Mouse (Mus musculus): Measurements from ENCODE around the gene Ip6k2. TPM values are rescaled to one million over a fixed set of nuclear protein-coding genes. Genes with fewer than 3 reads are reported as not detected.

The Ip6k2 gene
- polyA plus RNA-seq, 2 experiments, result 11.7 to 29.2 TPM

GRCm38 (mm10) chr9:108786494-108786893, 2.9 kb downstream of the Ip6k2 start:
- no peak overlapping the region for H3K27ac ChIP-seq
- H3K4me1 ChIP-seq (replicated peaks; ENCODE audit: control insufficient read depth in 2 of 2, insufficient read depth in 2 of 2, low read length in 1 of 2), result peaks cover 12 to 29% of the 10 kb centered on the region in 2 experiments
- H3K4me3 ChIP-seq (ENCODE audit: insufficient read depth in 1 of 2, low read depth in 2 of 2, low read length in 2 of 2), result no peak overlapping the region
- peaks cover 4% of the 10 kb centered on the region for H3K36me3 ChIP-seq (replicated peaks; ENCODE audit: control insufficient read depth, insufficient read depth, low read depth)
- H3K4me2 ChIP-seq (ENCODE audit: low read depth), result no peak overlapping the region
- WGBS (ENCODE audit: insufficient replicate concordance), result 80% methylated on average over 1 of the region's 1 CpGs
- ATAC-seq (ENCODE audit: insufficient read depth) (no peak), DNase-seq (ENCODE audit: low read depth in 3 of 3, low spot score in 3 of 3) (no peak)
- no peaks in the 10 kb centered on the region for H3K27me3 ChIP-seq (ENCODE audit: control insufficient read depth, insufficient read depth, low read length)
- H3K9me3 ChIP-seq (ENCODE audit: control insufficient read depth, low read length), result no peaks in the 10 kb centered on the region
- H3K9ac ChIP-seq (replicated peaks), result no peak overlapping the region
- TF ChIP-seq EP300 (IDR thresholded peaks at IDR 0.05; ENCODE audit: low read depth), result no peak
- TF ChIP-seq CTCF (IDR thresholded peaks at IDR 0.05; ENCODE audit: low read depth), result no peak

DNA sequence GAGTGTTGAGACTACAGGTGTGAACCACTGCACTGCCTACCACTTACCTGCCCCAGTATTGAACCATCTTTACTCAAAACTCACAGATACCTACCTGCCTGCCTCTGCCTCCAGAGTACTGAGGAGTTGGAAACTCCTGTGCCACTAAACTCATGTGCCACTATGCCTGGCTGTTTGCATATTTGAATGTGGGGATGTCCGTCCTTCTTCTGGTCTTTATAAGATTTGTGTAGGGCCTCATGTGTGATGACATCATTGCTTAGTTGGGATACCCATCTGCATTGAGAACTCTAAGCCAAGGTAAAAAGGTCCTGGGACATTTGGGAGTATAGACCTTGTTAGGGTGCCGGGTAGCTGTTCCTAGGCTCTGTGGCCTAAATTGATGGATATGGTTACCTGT, 3.5 kb downstream of the Ip6k2 start:
- Histone ChIP-seq H3K36me3 (replicated peaks; ENCODE audit: control insufficient read depth, insufficient read depth, low read depth) (peaks cover 4% of the 10 kb centered on the region), H3K27ac (no peak overlapping the region), H3K4me1 (replicated peaks; ENCODE audit: control insufficient read depth in 2 of 2, insufficient read depth in 2 of 2, low read length in 1 of 2) (peaks cover 18 to 35% of the 10 kb centered on the region in 2 experiments), H3K4me3 (ENCODE audit: insufficient read depth in 1 of 2, low read depth in 2 of 2, low read length in 2 of 2) (no peak overlapping the region), H3K9ac (replicated peaks) (no peak overlapping the region), H3K9me3 (ENCODE audit: control insufficient read depth, low read length) (no peaks in the 10 kb centered on the region), H3K27me3 (ENCODE audit: control insufficient read depth, insufficient read depth, low read length) (no peaks in the 10 kb centered on the region), H3K4me2 (ENCODE audit: low read depth) (no peak overlapping the region)
- no peak for TF ChIP-seq CTCF (IDR thresholded peaks at IDR 0.05; ENCODE audit: low read depth)
- TF ChIP-seq EP300 (IDR thresholded peaks at IDR 0.05; ENCODE audit: low read depth), result no peak
- WGBS (ENCODE audit: insufficient replicate concordance), result 85% methylated on average over 2 of the region's 2 CpGs
- DNase-seq (ENCODE audit: low read depth in 3 of 3, low spot score in 3 of 3), result no peak
- no peak for ATAC-seq (ENCODE audit: insufficient read depth)

- ATAC-seq (ENCODE audit: insufficient read depth), result no peak
- H3K9me3 ChIP-seq (ENCODE audit: control insufficient read depth, low read length), result no peaks in the 10 kb centered on the region
- WGBS (ENCODE audit: insufficient replicate concordance), result 78% methylated on average over 3 of the region's 3 CpGs
- no peak overlapping the region for H3K9ac ChIP-seq (replicated peaks)
- peaks cover 4% of the 10 kb centered on the region for H3K36me3 ChIP-seq (replicated peaks; ENCODE audit: control insufficient read depth, insufficient read depth, low read depth)
- TF ChIP-seq EP300 (IDR thresholded peaks at IDR 0.05; ENCODE audit: low read depth) (no peak), CTCF (IDR thresholded peaks at IDR 0.05; ENCODE audit: low read depth) (no peak)
- no peak overlapping the region for H3K27ac ChIP-seq
- H3K4me1 ChIP-seq (replicated peaks; ENCODE audit: control insufficient read depth in 2 of 2, insufficient read depth in 2 of 2, low read length in 1 of 2), result peaks cover 34 to 42% of the 10 kb centered on the region in 2 experiments
- H3K4me3 ChIP-seq (ENCODE audit: insufficient read depth in 1 of 2, low read depth in 2 of 2, low read length in 2 of 2), result no peak overlapping the region
- no peaks in the 10 kb centered on the region for H3K27me3 ChIP-seq (ENCODE audit: control insufficient read depth, insufficient read depth, low read length)
- no peak for DNase-seq (ENCODE audit: low read depth in 3 of 3, low spot score in 3 of 3)
- no peak overlapping the region for H3K4me2 ChIP-seq (ENCODE audit: low read depth)
Measured at GRCm38 (mm10) chr9:108788713-108789112, 5.1 kb downstream of the Ip6k2 start.

GRCm38 (mm10) chr9:108792307-108792706, 8.7 kb downstream of the Ip6k2 start:
- H3K4me2 ChIP-seq (ENCODE audit: low read depth), result peak overlapping the region; percentile 22; the same call in 1 of the 2 replicates
- DNase-seq (ENCODE audit: low read depth in 3 of 3, low spot score in 3 of 3) (peak; percentile 41 to 62 (median 53)), ATAC-seq (ENCODE audit: insufficient read depth) (peak; percentile 44; the same call in 1 of the 2 replicates)
- no peaks in the 10 kb centered on the region for H3K9me3 ChIP-seq (ENCODE audit: control insufficient read depth, low read length)
- no peak overlapping the region for H3K4me3 ChIP-seq (ENCODE audit: insufficient read depth in 1 of 2, low read depth in 2 of 2, low read length in 2 of 2)
- 13% methylated on average over 1 of the region's 1 CpGs for WGBS (ENCODE audit: insufficient replicate concordance)
- no peaks in the 10 kb centered on the region for H3K27me3 ChIP-seq (ENCODE audit: control insufficient read depth, insufficient read depth, low read length)
- peaks cover 54 to 59% of the 10 kb centered on the region in 2 experiments for H3K4me1 ChIP-seq (replicated peaks; ENCODE audit: control insufficient read depth in 2 of 2, insufficient read depth in 2 of 2, low read length in 1 of 2)
- peak overlapping the region; percentile 38; the same call in 1 of the 2 replicates for H3K27ac ChIP-seq
- H3K9ac ChIP-seq (replicated peaks), result no peak overlapping the region
- peaks cover 17% of the 10 kb centered on the region for H3K36me3 ChIP-seq (replicated peaks; ENCODE audit: control insufficient read depth, insufficient read depth, low read depth)
- TF ChIP-seq EP300 (IDR thresholded peaks at IDR 0.05; ENCODE audit: low read depth) (peak; percentile 71), CTCF (IDR thresholded peaks at IDR 0.05; ENCODE audit: low read depth) (no peak)

DNA sequence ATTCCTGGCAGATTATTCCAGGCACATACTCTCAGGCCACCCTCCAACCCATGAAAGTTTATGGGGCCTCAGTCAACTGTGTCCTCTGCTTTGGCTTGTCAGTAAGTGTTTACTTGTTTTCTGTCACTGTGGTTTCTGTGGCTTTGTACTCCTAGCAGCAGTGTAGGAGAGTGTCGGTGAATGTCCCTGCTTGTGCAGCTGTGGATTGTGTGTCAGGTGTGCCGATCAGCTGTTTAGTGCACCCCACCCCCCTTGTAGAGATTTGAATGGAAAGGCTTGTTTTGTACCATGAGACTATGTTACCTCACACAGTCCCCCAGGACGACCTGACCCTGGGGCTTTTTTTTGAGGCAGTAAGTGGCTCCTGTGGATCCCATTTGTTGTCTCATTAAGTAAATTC, 9.1 kb downstream of the Ip6k2 start:
- no peak for DNase-seq (ENCODE audit: low read depth in 3 of 3, low spot score in 3 of 3)
- Histone ChIP-seq H3K4me1 (replicated peaks; ENCODE audit: control insufficient read depth in 2 of 2, insufficient read depth in 2 of 2, low read length in 1 of 2) (peaks cover 54 to 59% of the 10 kb centered on the region in 2 experiments), H3K4me3 (ENCODE audit: insufficient read depth in 1 of 2, low read depth in 2 of 2, low read length in 2 of 2) (no peak overlapping the region), H3K27me3 (ENCODE audit: control insufficient read depth, insufficient read depth, low read length) (no peaks in the 10 kb centered on the region), H3K36me3 (replicated peaks; ENCODE audit: control insufficient read depth, insufficient read depth, low read depth) (peaks cover 21% of the 10 kb centered on the region), H3K9ac (replicated peaks) (no peak overlapping the region), H3K9me3 (ENCODE audit: control insufficient read depth, low read length) (no peaks in the 10 kb centered on the region), H3K4me2 (ENCODE audit: low read depth) (peak overlapping the region; percentile 22; the same call in 1 of the 2 replicates), H3K27ac (peak overlapping the region; percentile 38; the same call in 1 of the 2 replicates)
- WGBS (ENCODE audit: insufficient replicate concordance), result 28% methylated on average over 3 of the region's 3 CpGs
- no peak for TF ChIP-seq EP300 (IDR thresholded peaks at IDR 0.05; ENCODE audit: low read depth)
- TF ChIP-seq CTCF (IDR thresholded peaks at IDR 0.05; ENCODE audit: low read depth), result no peak
- ATAC-seq (ENCODE audit: insufficient read depth), result no peak

All from liver, embryonic 14.5 days (tissue).